Mouse (Mus musculus): Measurements from ENCODE around the gene Gtpbp1. TPM values are rescaled to one million over a fixed set of nuclear protein-coding genes. Genes with fewer than 3 reads are reported as not detected.

Gtpbp1 gene
- 44.8 and 45.2 TPM in 2 replicates for polyA plus RNA-seq (2015; fragmentation: Nextera tagmentation; extraction: Ambion mirVana)

DNA sequence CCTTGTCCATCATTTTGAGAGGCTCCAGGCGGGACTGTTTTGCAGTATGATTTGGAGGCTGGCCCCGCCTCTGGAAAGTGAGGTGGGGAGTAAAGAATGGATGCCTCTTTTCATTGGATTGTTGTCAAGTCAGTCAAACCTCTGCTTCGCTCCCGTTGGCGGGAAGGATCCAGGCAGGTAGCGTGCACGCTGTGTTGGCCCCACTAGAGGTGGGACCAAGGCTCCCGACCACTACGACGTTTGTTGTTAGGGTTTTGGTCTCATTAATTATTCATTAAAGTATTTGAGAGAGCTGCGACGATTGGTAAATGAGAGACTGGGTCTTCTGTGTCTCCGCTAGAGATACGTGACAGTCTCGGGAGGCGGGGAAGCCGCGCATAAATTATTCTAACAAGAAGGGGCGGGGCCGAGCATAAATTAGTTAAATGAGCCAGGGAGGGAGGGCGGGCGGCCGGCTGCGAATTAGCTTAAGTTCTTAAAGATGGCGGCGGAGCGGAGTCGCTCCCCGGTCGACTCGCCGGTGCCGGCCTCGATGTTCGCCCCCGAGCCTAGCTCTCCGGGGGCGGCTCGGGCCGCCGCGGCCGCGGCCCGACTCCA lies at the start of gene Gtpbp1:
Gtpbp1 (plus strand) TSS at position 420 of the 597 bp plus-strand sequence.
- H3K4me3 ChIP-seq = peak within 1 kb of the TSS; percentile 70
- H3K9me3 ChIP-seq = no peaks in the 10 kb centered on the region
- peak; percentile 98 for ATAC-seq (ENCODE audit: low FRiP score)
- peaks cover 51% of the 10 kb centered on the region for H3K4me1 ChIP-seq (replicated peaks)
- 0% methylated on average over 45 of the region's 45 CpGs for WGBS
- peak within 1 kb of the TSS; percentile 96 for H3K4me2 ChIP-seq
- H3K27ac ChIP-seq = peak within 1 kb of the TSS; percentile 91
- peak within 1 kb of the TSS; percentile 87 for H3K9ac ChIP-seq
- H3K27me3 ChIP-seq = no peaks in the 10 kb centered on the region
- peaks cover 9% of the 10 kb centered on the region; the same call in 1 of the 2 replicates for H3K36me3 ChIP-seq

DNA sequence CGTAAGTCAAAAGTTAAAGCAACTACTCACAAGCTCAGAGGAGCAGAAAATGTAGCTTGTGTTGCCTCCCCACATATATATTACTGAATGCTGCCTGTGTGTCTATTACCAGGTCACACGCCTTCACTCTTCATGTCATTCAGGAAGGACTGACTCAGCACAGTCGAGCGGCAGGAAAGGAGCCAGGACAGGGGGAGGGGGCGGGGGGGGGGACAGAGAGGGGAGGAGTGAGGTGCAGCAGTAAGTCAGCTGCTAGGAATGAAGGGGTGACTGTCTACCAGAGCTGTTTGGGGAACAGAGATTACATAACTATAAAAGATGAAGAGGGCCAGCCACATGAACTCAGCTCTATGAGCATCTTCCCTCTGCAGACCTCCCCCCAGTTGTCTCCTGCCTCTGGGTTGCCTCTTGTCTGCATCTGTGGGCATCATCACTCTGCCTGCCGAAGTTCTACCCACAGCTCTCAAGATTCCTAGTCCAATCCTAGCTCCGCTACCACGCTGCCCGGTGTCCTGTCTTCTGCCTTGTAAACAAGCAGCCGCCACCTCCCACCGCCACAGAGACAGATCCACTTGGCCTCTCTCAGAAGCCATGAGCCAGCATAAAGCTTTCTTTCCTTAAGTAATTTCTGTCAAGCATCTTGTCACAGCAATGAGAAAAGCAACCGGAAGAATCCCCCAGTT lies 49.4 kb upstream of the Gtpbp1 start:
- Histone ChIP-seq H3K9ac (no peak overlapping the region), H3K4me1 (replicated peaks) (no peaks in the 10 kb centered on the region), H3K4me3 (no peak overlapping the region), H3K9me3 (no peaks in the 10 kb centered on the region), H3K27me3 (no peaks in the 10 kb centered on the region), H3K27ac (no peak overlapping the region), H3K4me2 (no peak overlapping the region), H3K36me3 (peaks cover 82% of the 10 kb centered on the region)
- WGBS = 73% methylated on average over 12 of the region's 12 CpGs
- ATAC-seq (ENCODE audit: low FRiP score) = no peak

- Histone ChIP-seq H3K9me3 (no peaks in the 10 kb centered on the region), H3K36me3 (peaks cover 84% of the 10 kb centered on the region), H3K4me3 (no peak overlapping the region), H3K27me3 (no peaks in the 10 kb centered on the region), H3K4me2 (no peak overlapping the region), H3K9ac (no peak overlapping the region), H3K4me1 (replicated peaks) (no peaks in the 10 kb centered on the region), H3K27ac (no peak overlapping the region)
- no peak for ATAC-seq (ENCODE audit: low FRiP score)
- 90% methylated on average over 2 of the region's 2 CpGs for WGBS
Measured at GRCm38 (mm10) chr15:79645483-79645882, 45.2 kb upstream of the Gtpbp1 start.

DNA sequence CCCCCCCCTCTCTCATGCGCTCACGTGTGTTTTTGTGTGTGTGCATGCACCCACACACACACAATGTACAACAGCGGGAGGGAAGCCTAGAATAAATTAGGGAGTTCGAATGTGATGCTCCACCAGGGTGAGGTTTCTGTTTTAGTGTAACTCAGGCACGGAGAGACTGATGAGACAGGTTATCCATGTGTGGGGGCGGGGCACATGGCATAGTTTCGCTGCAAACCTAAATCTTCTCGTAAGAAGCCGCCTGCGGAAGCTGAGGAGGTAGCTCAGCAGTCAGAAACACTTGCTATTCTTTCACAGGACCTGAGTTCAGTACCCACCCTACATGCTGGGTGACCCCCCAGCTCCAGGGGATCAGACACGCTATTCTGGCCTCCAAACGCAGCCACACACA lies 42.5 kb upstream of the Gtpbp1 start:
- H3K4me1 ChIP-seq (replicated peaks) = no peaks in the 10 kb centered on the region
- no peaks in the 10 kb centered on the region for H3K9me3 ChIP-seq
- no peaks in the 10 kb centered on the region for H3K27me3 ChIP-seq
- H3K9ac ChIP-seq = no peak overlapping the region; the same call in 1 of the 2 replicates
- H3K4me2 ChIP-seq = no peak overlapping the region
- no peak for ATAC-seq (ENCODE audit: low FRiP score)
- 92% methylated on average over 12 of the region's 12 CpGs for WGBS
- no peak overlapping the region for H3K4me3 ChIP-seq
- peaks cover 77% of the 10 kb centered on the region for H3K36me3 ChIP-seq
- H3K27ac ChIP-seq = no peak overlapping the region

GRCm38 (mm10) chr15:79650569-79650968 lies 40.1 kb upstream of the Gtpbp1 start:
- Histone ChIP-seq H3K4me1 (replicated peaks) (no peaks in the 10 kb centered on the region), H3K36me3 (peaks cover 66% of the 10 kb centered on the region), H3K4me2 (no peak overlapping the region), H3K27ac (no peak overlapping the region), H3K9me3 (no peaks in the 10 kb centered on the region), H3K9ac (no peak overlapping the region), H3K4me3 (no peak overlapping the region), H3K27me3 (no peaks in the 10 kb centered on the region)
- ATAC-seq (ENCODE audit: low FRiP score) = no peak

GRCm38 (mm10) chr15:79651481-79651880 lies 39.2 kb upstream of the Gtpbp1 start:
- H3K27me3 ChIP-seq = no peaks in the 10 kb centered on the region
- no peak overlapping the region for H3K4me3 ChIP-seq
- WGBS = 80% methylated on average over 4 of the region's 4 CpGs
- H3K4me2 ChIP-seq = no peak overlapping the region
- H3K27ac ChIP-seq = no peak overlapping the region
- H3K36me3 ChIP-seq = peaks cover 63% of the 10 kb centered on the region
- H3K9me3 ChIP-seq = no peaks in the 10 kb centered on the region
- H3K4me1 ChIP-seq (replicated peaks) = peaks cover 5% of the 10 kb centered on the region; the same call in 1 of the 2 replicates
- ATAC-seq (ENCODE audit: low FRiP score) = no peak
- H3K9ac ChIP-seq = no peak overlapping the region

GRCm38 (mm10) chr15:79656451-79656850 lies 34.2 kb upstream of the Gtpbp1 start:
- peaks cover 20% of the 10 kb centered on the region for H3K4me1 ChIP-seq (replicated peaks)
- no peak overlapping the region for H3K4me2 ChIP-seq
- H3K9me3 ChIP-seq = no peaks in the 10 kb centered on the region
- no peak overlapping the region for H3K4me3 ChIP-seq
- peaks cover 30% of the 10 kb centered on the region for H3K36me3 ChIP-seq
- H3K27ac ChIP-seq = no peak overlapping the region
- no peaks in the 10 kb centered on the region for H3K27me3 ChIP-seq
- 86% methylated on average over 14 of the region's 14 CpGs for WGBS
- ATAC-seq (ENCODE audit: low FRiP score) = no peak
- H3K9ac ChIP-seq = no peak overlapping the region

DNA sequence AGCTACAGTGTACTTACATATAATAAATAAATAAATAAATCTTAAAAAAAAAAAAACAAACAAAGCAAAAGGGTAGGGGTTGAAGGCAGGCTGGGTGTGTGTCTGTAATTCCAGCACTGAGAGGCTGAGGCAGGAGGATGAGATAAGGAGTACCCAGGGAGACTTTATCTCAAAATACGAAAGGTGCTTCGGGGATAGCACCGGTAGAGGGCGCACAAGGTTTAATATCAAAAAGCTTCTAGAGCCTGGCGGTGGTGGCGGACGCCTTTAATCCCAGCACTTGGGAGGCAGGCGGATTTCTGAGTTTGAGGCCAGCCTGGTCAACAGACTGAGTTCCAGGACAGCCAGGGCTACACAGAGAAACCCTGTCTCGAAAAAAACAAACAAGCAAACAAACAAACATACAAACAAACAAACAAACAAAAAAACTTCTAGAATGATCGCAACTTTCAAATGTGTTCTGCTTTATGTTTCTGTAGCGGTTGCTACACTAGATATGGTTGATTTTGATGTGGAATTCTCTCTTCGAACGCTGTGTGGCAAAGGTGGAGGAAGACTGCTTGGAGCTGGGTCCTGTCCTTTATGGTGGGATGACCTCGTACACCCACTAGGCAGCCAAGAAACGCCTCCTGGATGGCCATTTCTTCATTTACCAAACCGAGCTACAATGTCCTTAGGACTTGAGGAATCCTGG lies 32.7 kb upstream of the Gtpbp1 start:
- H3K36me3 ChIP-seq = peaks cover 32% of the 10 kb centered on the region
- ATAC-seq (ENCODE audit: low FRiP score) = 0 out of 2 replicates have a peak, but pooled peaks have one; percentile 10
- H3K27ac ChIP-seq = peak overlapping the region; percentile 98
- no peaks in the 10 kb centered on the region for H3K27me3 ChIP-seq
- peak overlapping the region; percentile 93 for H3K4me3 ChIP-seq
- H3K4me2 ChIP-seq = peak overlapping the region; percentile 71
- peaks cover 20% of the 10 kb centered on the region for H3K4me1 ChIP-seq (replicated peaks)
- 5% methylated on average over 16 of the region's 16 CpGs for WGBS
- H3K9ac ChIP-seq = peak overlapping the region; percentile 94
- peaks cover 3% of the 10 kb centered on the region; the same call in 1 of the 2 replicates for H3K9me3 ChIP-seq

GRCm38 (mm10) chr15:79658531-79659375 lies 31.9 kb upstream of the Gtpbp1 start, which contains the start of the genes Fam227a and Cby1:
TSS of gene Fam227a (minus strand) at chr15:79658956.
TSS of gene Cby1 (plus strand) at chr15:79659199.
- Histone ChIP-seq H3K36me3 (peaks cover 32% of the 10 kb centered on the region), H3K27ac (peak within 1 kb of the TSS; percentile 98), H3K27me3 (no peaks in the 10 kb centered on the region), H3K9me3 (peaks cover 3% of the 10 kb centered on the region; the same call in 1 of the 2 replicates), H3K4me3 (peak within 1 kb of the TSS; percentile 93), H3K4me1 (replicated peaks) (peaks cover 20% of the 10 kb centered on the region), H3K4me2 (peak within 1 kb of the TSS; percentile 71), H3K9ac (peak within 1 kb of the TSS; percentile 94)
- peak; percentile 89 for ATAC-seq (ENCODE audit: low FRiP score)
- under 1% methylated on average over 55 of the region's 55 CpGs for WGBS

- no peaks in the 10 kb centered on the region for H3K27me3 ChIP-seq
- H3K4me1 ChIP-seq (replicated peaks) = peaks cover 12% of the 10 kb centered on the region
- H3K4me3 ChIP-seq = no peak overlapping the region
- peaks cover 48% of the 10 kb centered on the region for H3K36me3 ChIP-seq
- H3K9me3 ChIP-seq = peaks cover 3% of the 10 kb centered on the region; the same call in 1 of the 2 replicates
- no peak overlapping the region for H3K4me2 ChIP-seq
- no peak overlapping the region for H3K27ac ChIP-seq
- ATAC-seq (ENCODE audit: low FRiP score) = no peak
- WGBS = 76% methylated on average over 4 of the region's 4 CpGs
- H3K9ac ChIP-seq = no peak overlapping the region
Measured at GRCm38 (mm10) chr15:79661852-79662251, 28.8 kb upstream of the Gtpbp1 start.

DNA sequence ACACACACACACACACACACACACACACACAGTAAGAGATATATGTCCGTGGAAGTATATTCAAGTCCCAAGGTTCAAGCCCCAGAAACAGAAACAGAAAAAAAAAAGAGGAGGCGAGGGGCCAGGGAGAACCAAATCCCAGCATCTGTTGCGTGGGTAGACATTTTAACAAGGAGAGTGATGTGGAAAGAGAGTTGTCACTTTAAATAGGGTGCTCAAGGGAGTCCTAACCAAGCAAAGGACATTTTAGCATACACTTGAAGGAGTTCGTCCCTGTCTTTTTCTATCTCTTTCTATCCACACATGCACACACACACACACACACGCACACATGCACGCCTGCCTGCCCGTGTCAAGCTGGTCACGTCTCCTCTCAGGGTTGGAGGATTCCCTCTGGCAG lies 26.0 kb upstream of the Gtpbp1 start:
- peaks cover 3% of the 10 kb centered on the region; the same call in 1 of the 2 replicates for H3K9me3 ChIP-seq
- no peak overlapping the region for H3K4me2 ChIP-seq
- 96% methylated on average over 8 of the region's 8 CpGs for WGBS
- no peak for ATAC-seq (ENCODE audit: low FRiP score)
- H3K27ac ChIP-seq = no peak overlapping the region
- peaks cover 64% of the 10 kb centered on the region for H3K36me3 ChIP-seq
- no peaks in the 10 kb centered on the region for H3K27me3 ChIP-seq
- no peak overlapping the region for H3K4me3 ChIP-seq
- no peak overlapping the region for H3K9ac ChIP-seq
- peaks cover 6% of the 10 kb centered on the region for H3K4me1 ChIP-seq (replicated peaks)

Measured in hindbrain, embryonic 13.5 days (tissue).